Mouse (Mus musculus) hindbrain, postnatal 0 days (tissue): ENCODE measurements at regions not wholly inside any gene's neighbourhood (a gene's known extent, or its start where the extent isn't known, plus 50 kb on each side); places are given as distances from the start of the nearest gene placed in this dataset.

Experiments
- ATAC-seq: fragments of 200-750 bp; cut with Nextera tagmentation; 2 replicates; pipeline ENCODE4 v1.8.0; 2017; ENCODE audit warnings: mild to moderate bottlenecking, moderate TSS enrichment, moderate library complexity
- DNase-seq: peaks from one replicate; pipeline ENCODE4 v3.0.0-alpha.2; 2015; ENCODE audit warnings: low spot score
- H3K27ac ChIP-seq: fragments of 300-500 bp; sonication (generic); 2 replicates; pipeline ENCODE4 v1.5.1; 2014; ENCODE audit warnings: mild to moderate bottlenecking
- H3K27me3 ChIP-seq: fragments of 300-500 bp; sonication (generic); 2 replicates; pipeline ENCODE4 v1.6.1; 2014; ENCODE audit warnings: low read length, mixed read lengths; ENCODE audit not compliant: insufficient read depth
- H3K36me3 ChIP-seq: fragments of 300-500 bp; sonication (generic); 2 replicates; pipeline ENCODE4 v1.6.1; 2014; ENCODE audit warnings: low read length, mixed read lengths; ENCODE audit not compliant: insufficient read depth
- H3K4me1 ChIP-seq: fragments of 300-500 bp; sonication (generic); 2 replicates; pipeline ENCODE4 v1.6.1; 2014; ENCODE audit warnings: antibody characterized with exemption, low read length, mixed read lengths; ENCODE audit not compliant: insufficient read depth
- H3K4me2 ChIP-seq: fragments of 300-500 bp; sonication (generic); 2 replicates; pipeline ENCODE4 v1.6.1; 2014; ENCODE audit warnings: low read depth, mild to moderate bottlenecking, low read length, moderate library complexity, mixed read lengths
- H3K4me3 ChIP-seq: fragments of 300-500 bp; sonication (generic); 2 replicates; pipeline ENCODE4 v1.5.1; 2014; ENCODE audit warnings: low read length
- H3K9ac ChIP-seq: fragments of 300-500 bp; sonication (generic); replicated peaks from 2 replicates; pipeline ENCODE4 v1.6.1; 2014; ENCODE audit warnings: mild to moderate bottlenecking, low read length, moderate library complexity, mixed read lengths
- H3K9me3 ChIP-seq: fragments of 300-500 bp; sonication (generic); 2 replicates; pipeline ENCODE4 v1.6.1; 2016; ENCODE audit warnings: low read length, mixed read lengths
- CTCF ChIP-seq: IDR thresholded peaks from 2 replicates; pipeline ENCODE4 v1.5.1; 2016; ENCODE audit warnings: antibody characterized with exemption, control low read depth, low read depth
- WGBS: fragments of 180-500 bp; shearing (Covaris S2); extraction: QIAGEN DNeasy Blood & Tissue Kit; methylation state at CpG from one replicate; pipeline ENCODE4 v1.1.7; 2014; 5-methylcytosine and 5-hydroxymethylcytosine counted together

- no peak for DNase-seq
- H3K27me3 ChIP-seq, result no peaks in the 10 kb centered on the region
- no peak for TF ChIP-seq CTCF
- no peak overlapping the region for H3K27ac ChIP-seq
- no peak for ATAC-seq
- H3K9me3 ChIP-seq, result no peaks in the 10 kb centered on the region
- WGBS, result 40% methylated on average over 1 of the region's 1 CpGs
- H3K4me2 ChIP-seq, result no peak overlapping the region
- H3K9ac ChIP-seq, result no peak overlapping the region
- no peaks in the 10 kb centered on the region for H3K36me3 ChIP-seq
- no peak overlapping the region for H3K4me3 ChIP-seq
- no peaks in the 10 kb centered on the region for H3K4me1 ChIP-seq
Measured at GRCm38 (mm10) chr4:58728641-58729040, 58.9 kb downstream of the Olfr267 start.

GRCm38 (mm10) chr4:58726424-58726823 lies 61.1 kb downstream of the Olfr267 start:
- Histone ChIP-seq H3K4me3 (no peak overlapping the region), H3K27me3 (no peaks in the 10 kb centered on the region), H3K27ac (no peak overlapping the region), H3K4me1 (no peaks in the 10 kb centered on the region; the same call in 1 of the 2 replicates), H3K4me2 (no peak overlapping the region), H3K9ac (no peak overlapping the region), H3K9me3 (no peaks in the 10 kb centered on the region), H3K36me3 (no peaks in the 10 kb centered on the region)
- no peak for ATAC-seq
- DNase-seq, result no peak
- 61% methylated on average over 2 of the region's 2 CpGs for WGBS
- TF ChIP-seq CTCF, result no peak

DNA sequence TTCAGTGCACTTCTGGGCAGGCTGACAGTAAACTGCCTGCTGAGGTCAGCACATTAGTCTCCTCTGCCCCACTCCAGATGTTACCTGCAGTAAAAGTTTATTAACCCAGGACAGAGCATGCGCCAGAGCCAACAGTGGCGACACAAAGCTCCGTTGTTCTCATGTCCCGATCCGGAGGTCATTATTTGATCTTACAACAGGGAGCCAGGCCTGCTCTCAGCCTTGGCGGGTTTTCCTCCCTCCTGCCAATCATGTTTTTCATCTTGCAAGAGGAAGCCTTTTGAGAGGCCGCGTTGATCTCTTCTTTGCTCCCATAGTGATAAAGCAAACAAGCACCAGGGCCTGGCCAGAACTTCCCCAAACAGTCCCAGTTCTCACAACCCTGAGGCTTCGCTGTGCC lies 64.7 kb downstream of the Olfr267 start:
- H3K4me2 ChIP-seq, result no peak overlapping the region
- no peaks in the 10 kb centered on the region for H3K9me3 ChIP-seq
- H3K4me1 ChIP-seq, result no peaks in the 10 kb centered on the region; the same call in 1 of the 2 replicates
- DNase-seq, result peak; percentile 37
- no peak overlapping the region for H3K4me3 ChIP-seq
- no peaks in the 10 kb centered on the region for H3K36me3 ChIP-seq
- 44% methylated on average over 9 of the region's 9 CpGs for WGBS
- no peaks in the 10 kb centered on the region for H3K27me3 ChIP-seq
- H3K9ac ChIP-seq, result no peak overlapping the region
- no peak overlapping the region for H3K27ac ChIP-seq
- TF ChIP-seq CTCF, result no peak
- ATAC-seq, result peak; percentile 38; the same call in 1 of the 2 replicates

GRCm38 (mm10) chr4:58720682-58721081 lies 66.8 kb downstream of the Olfr267 start:
- no peak for TF ChIP-seq CTCF
- ATAC-seq (no peak), DNase-seq (no peak)
- Histone ChIP-seq H3K4me1 (no peaks in the 10 kb centered on the region; the same call in 1 of the 2 replicates), H3K27me3 (no peaks in the 10 kb centered on the region), H3K27ac (no peak overlapping the region), H3K36me3 (no peaks in the 10 kb centered on the region), H3K4me3 (no peak overlapping the region), H3K9ac (no peak overlapping the region), H3K4me2 (no peak overlapping the region), H3K9me3 (no peaks in the 10 kb centered on the region)
- 54% methylated on average over 8 of the region's 8 CpGs for WGBS

- DNase-seq (no peak), ATAC-seq (no peak)
- TF ChIP-seq CTCF, result no peak
- Histone ChIP-seq H3K9ac (no peak overlapping the region), H3K27me3 (no peaks in the 10 kb centered on the region), H3K9me3 (no peaks in the 10 kb centered on the region), H3K36me3 (no peaks in the 10 kb centered on the region), H3K4me3 (no peak overlapping the region), H3K4me1 (no peaks in the 10 kb centered on the region), H3K27ac (no peak overlapping the region), H3K4me2 (no peak overlapping the region)
- 46% methylated on average over 11 of the region's 11 CpGs for WGBS
Measured at GRCm38 (mm10) chr4:58716426-58716825, 71.1 kb downstream of the Olfr267 start.

GRCm38 (mm10) chr4:58715846-58716245 lies 71.7 kb downstream of the Olfr267 start:
- Histone ChIP-seq H3K9me3 (no peaks in the 10 kb centered on the region), H3K9ac (no peak overlapping the region), H3K4me2 (no peak overlapping the region), H3K4me3 (no peak overlapping the region), H3K27ac (no peak overlapping the region), H3K27me3 (no peaks in the 10 kb centered on the region), H3K36me3 (no peaks in the 10 kb centered on the region), H3K4me1 (no peaks in the 10 kb centered on the region)
- TF ChIP-seq CTCF, result no peak
- ATAC-seq (no peak), DNase-seq (no peak)
- WGBS, result 90% methylated on average over 8 of the region's 8 CpGs

DNA sequence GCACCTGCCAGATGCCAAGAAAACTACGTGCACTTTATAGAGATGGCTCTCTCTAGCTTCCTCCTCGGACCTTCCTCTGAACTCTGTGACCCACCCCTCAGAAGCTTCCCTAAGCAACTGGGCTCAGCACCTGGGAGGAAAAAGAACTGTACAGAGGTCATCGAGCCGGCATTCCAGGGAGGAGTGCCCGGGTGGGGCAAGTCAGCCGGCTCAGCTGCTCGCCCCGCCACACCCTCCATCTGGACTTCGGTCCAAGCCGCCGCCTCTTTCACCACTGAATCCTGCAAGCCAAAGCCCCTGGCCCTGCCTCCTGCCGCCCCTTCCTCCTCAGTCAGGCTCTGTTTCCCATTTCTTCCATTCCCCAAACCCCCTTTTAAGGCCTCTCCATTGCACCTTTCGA lies 73.3 kb downstream of the Olfr267 start:
- Histone ChIP-seq H3K9me3 (no peaks in the 10 kb centered on the region), H3K4me1 (no peaks in the 10 kb centered on the region), H3K27me3 (no peaks in the 10 kb centered on the region), H3K4me2 (no peak overlapping the region), H3K36me3 (no peaks in the 10 kb centered on the region), H3K4me3 (no peak overlapping the region), H3K9ac (no peak overlapping the region), H3K27ac (no peak overlapping the region)
- no peak for DNase-seq
- ATAC-seq, result no peak
- TF ChIP-seq CTCF, result no peak
- WGBS, result 71% methylated on average over 13 of the region's 13 CpGs
